Mouse (Mus musculus): Measurements from ENCODE around the gene Hoxb9.

Hoxb9 gene

GRCm38 (mm10) chr11:96261323-96261890 is 9.8 kb upstream of the Hoxb9 start:
- ChIA-PET CTCF (interaction anchor here (0.5 to 2.2 kb wide), 73 partner anchors 9 to 1328 kb away, joined by 3 to 22 read pairs (median 3); partner anchors contain the start of genes Hoxb9 (in 2 of the 4) and Hoxb8 (in 1 of the 4)), POLR2A (interaction anchor here (0.6 to 2.5 kb wide), 18 partner anchors 9 to 186 kb away, joined by 3 to 20 read pairs (median 4); partner anchors contain the start of genes Hoxb9 (in 4 of the 4), Atp5g1 (in 1 of the 4) and Hoxb5 (in 1 of the 4))

- ChIA-PET CTCF (interaction anchor here (0.5 to 2.2 kb wide), 48 partner anchors 8 to 1327 kb away, joined by 3 to 24 read pairs (median 4); partner anchors contain the start of genes Hoxb9 (in 2 of the 4) and Hoxb8 (in 1 of the 4)), POLR2A (interaction anchor here (0.7 to 2.5 kb wide), 10 partner anchors 8 to 114 kb away, joined by 4 to 20 read pairs (median 8); partner anchors contain the start of gene Hoxb9 (in 4 of the 4))
These were observed 8.9 kb upstream of the Hoxb9 start for GRCm38 (mm10) chr11:96262262-96262830.

- CTCF ChIA-PET: interaction anchor here in 1 of 4 experiments (0.7 to 1.0 kb wide), 2 partner anchors 118 to 390 kb away, joined by 3 to 4 read pairs; no protein-coding TSS in a partner anchor
- POLR2A ChIA-PET: interaction anchor here in 1 of 4 experiments (0.7 to 0.9 kb wide), 2 partner anchors 88 to 129 kb away, joined by 3 read pairs; no protein-coding TSS in a partner anchor
These were observed 7.4 kb upstream of the Hoxb9 start for GRCm38 (mm10) chr11:96263636-96264389.

- POLR2A ChIA-PET: interaction anchor here in 2 of 4 experiments (0.7 to 1.5 kb wide), 4 partner anchors 11 to 129 kb away, joined by 3 to 4 read pairs (median 3); partner anchors contain the start of gene Hoxb13 (in 1 of the 2)
- CTCF ChIA-PET: interaction anchor here in 2 of 4 experiments (0.7 to 1.0 kb wide), 2 partner anchors 189 to 389 kb away, joined by 3 to 4 read pairs; partner anchors contain the start of gene Atp5g1 (in 1 of the 2)
These were observed 6.8 kb upstream of the Hoxb9 start for GRCm38 (mm10) chr11:96264390-96265020.

- ChIA-PET POLR2A (interaction anchor here in 2 of 4 experiments (0.6 to 1.5 kb wide), 3 partner anchors 72 to 556 kb away, joined by 3 to 4 read pairs (median 3); partner anchors contain the start of gene Hoxb13 (in 1 of the 2)), CTCF (interaction anchor here in 1 of 4 experiments (0.6 kb wide), 1 partner anchor 31 kb away, joined by 3 read pairs; no protein-coding TSS in a partner anchor)
These were observed 5.3 kb upstream of the Hoxb9 start for GRCm38 (mm10) chr11:96265954-96266353.

GRCm38 (mm10) chr11:96267021-96267920 is 4.0 kb upstream of the Hoxb9 start:
- POLR2A ChIA-PET: interaction anchor here in 1 of 4 experiments (0.6 kb wide), 1 partner anchor 105 kb away, joined by 3 read pairs; no protein-coding TSS in a partner anchor
- CTCF ChIA-PET: interaction anchor here in 2 of 4 experiments (0.6 to 1.2 kb wide), 3 partner anchors 27 to 448 kb away, joined by 3 to 5 read pairs (median 3); no protein-coding TSS in a partner anchor

- POLR2A ChIA-PET: interaction anchor here in 2 of 4 experiments (0.6 to 1.2 kb wide), 3 partner anchors 17 to 254 kb away, joined by 3 to 4 read pairs (median 3); partner anchors contain the start of gene Hoxb5 (in 1 of the 2)
- CTCF ChIA-PET: interaction anchor here (0.6 to 1.2 kb wide), 6 partner anchors 11 to 150 kb away, joined by 3 to 7 read pairs (median 3); no protein-coding TSS in a partner anchor
These were observed 3.1 kb upstream of the Hoxb9 start for GRCm38 (mm10) chr11:96268031-96268745.

- ChIA-PET CTCF (interaction anchor here in 3 of 4 experiments (0.6 to 3.5 kb wide), 5 partner anchors 9 to 71 kb away, joined by 3 to 22 read pairs (median 4); no protein-coding TSS in a partner anchor), POLR2A (interaction anchor here (0.5 to 3.4 kb wide), 11 partner anchors 8 to 679 kb away, joined by 3 to 20 read pairs (median 4); no protein-coding TSS in a partner anchor)
These were observed 1.4 kb upstream of the Hoxb9 start for GRCm38 (mm10) chr11:96269869-96270268.

- POLR2A ChIA-PET: interaction anchor here (0.6 to 3.4 kb wide), 19 partner anchors 8 to 411 kb away, joined by 3 to 20 read pairs (median 4); partner anchors contain the start of gene Atp5g1 (in 1 of the 4)
These were observed 319 bp downstream of the Hoxb9 start for GRCm38 (mm10) chr11:96271541-96272011.

GRCm38 (mm10) chr11:96272024-96272921 is 1.0 kb downstream of the Hoxb9 start:
- ChIA-PET POLR2A (interaction anchor here in 3 of 4 experiments (0.7 to 3.4 kb wide), 17 partner anchors 8 to 410 kb away, joined by 3 to 20 read pairs (median 4); partner anchors contain the start of gene Hoxb5 (in 1 of the 3)), CTCF (interaction anchor here in 3 of 4 experiments (0.7 to 3.5 kb wide), 12 partner anchors 10 to 1627 kb away, joined by 3 to 22 read pairs (median 3); no protein-coding TSS in a partner anchor)

More at GRCm38 (mm10) chr11:96271541-96272011, 319 bp downstream of the Hoxb9 start:
- CTCF ChIA-PET: interaction anchor here in 3 of 4 experiments (0.6 to 3.5 kb wide), 14 partner anchors 9 to 1628 kb away, joined by 3 to 22 read pairs (median 3); no protein-coding TSS in a partner anchor

- POLR2A ChIA-PET: interaction anchor here in 3 of 4 experiments (0.7 to 2.8 kb wide), 6 partner anchors 9 to 1399 kb away, joined by 3 to 12 read pairs (median 4); partner anchors contain the start of genes Hoxb5 (in 1 of the 3) and Hoxb6 (in 1 of the 3)
- CTCF ChIA-PET: interaction anchor here in 3 of 4 experiments (0.6 to 1.5 kb wide), 3 partner anchors 13 to 345 kb away, joined by 3 to 8 read pairs (median 5); partner anchors contain the start of gene Hoxb5 (in 1 of the 3)
These were observed 3.2 kb downstream of the Hoxb9 start for GRCm38 (mm10) chr11:96274428-96274827.

- ChIA-PET CTCF (interaction anchor here in 1 of 4 experiments (0.7 kb wide), 1 partner anchor 25 kb away, joined by 3 read pairs; no protein-coding TSS in a partner anchor), POLR2A (no interaction called here)
These were observed 4.6 kb downstream of the Hoxb9 start for GRCm38 (mm10) chr11:96275896-96276295.

- POLR2A ChIA-PET: interaction anchor here (0.5 to 1.8 kb wide), 7 partner anchors 16 to 1172 kb away, joined by 3 to 6 read pairs (median 4); no protein-coding TSS in a partner anchor
- CTCF ChIA-PET: interaction anchor here (0.5 to 3.3 kb wide), 13 partner anchors 10 to 584 kb away, joined by 3 to 21 read pairs (median 3); no protein-coding TSS in a partner anchor
These were observed 6.1 kb downstream of the Hoxb9 start for GRCm38 (mm10) chr11:96277151-96278044.
